Mouse (Mus musculus) embryonic facial prominence, embryonic 10.5 days (tissue): ENCODE results near the gene Pltp. TPM values are rescaled to one million over a fixed set of nuclear protein-coding genes. Genes with fewer than 3 reads are reported as not detected.

Source experiments
- DNase-seq: peaks from one replicate; pipeline ENCODE4 v3.0.0-alpha.2; 2017; ENCODE audit warnings: low spot score
- H3K27ac ChIP-seq: fragments of 300-500 bp; sonication (generic); replicated peaks from 2 replicates; pipeline ENCODE4 v1.5.1; 2016; ENCODE audit warnings: mild to moderate bottlenecking
- H3K27me3 ChIP-seq: fragments of 300-500 bp; sonication (generic); replicated peaks from 2 replicates; pipeline ENCODE4 v1.6.1; 2016; ENCODE audit warnings: low read depth, mild to moderate bottlenecking; ENCODE audit not compliant: poor library complexity, severe bottlenecking
- H3K36me3 ChIP-seq: fragments of 300-500 bp; sonication (generic); replicated peaks from 2 replicates; pipeline ENCODE4 v1.6.1; 2016; ENCODE audit warnings: mild to moderate bottlenecking, moderate library complexity
- H3K4me1 ChIP-seq: fragments of 300-500 bp; sonication (generic); 2 replicates; pipeline ENCODE4 v1.6.1; 2016
- H3K4me3 ChIP-seq: fragments of 300-500 bp; sonication (generic); 2 replicates; pipeline ENCODE4 v1.5.1; 2016; ENCODE audit warnings: mild to moderate bottlenecking, moderate library complexity
- H3K9me3 ChIP-seq: fragments of 300-500 bp; sonication (generic); 2 replicates; pipeline ENCODE4 v1.6.1; 2016; ENCODE audit warnings: mild to moderate bottlenecking
- WGBS: fragments of 180-500 bp; shearing (Covaris S2); methylation state at CpG from one replicate; pipeline ENCODE4 v1.1.7; 2016; 5-methylcytosine and 5-hydroxymethylcytosine counted together
- polyA plus RNA-seq: library from polyadenylated mRNA; unstranded; fragments of >200 nt; fragmentation: Nextera tagmentation; extraction: Ambion mirVana; gene quantifications from 2 replicates; pipeline ENCODE4 v1.2.1, GENCODE M21; 2016

Gene Pltp
- polyA plus RNA-seq, 1 experiment from 2014 or later: 36.7 TPM

- Histone ChIP-seq H3K36me3 (peaks cover 39% of the 10 kb centered on the region), H3K4me3 (no peak overlapping the region; the same call in 1 of the 2 replicates), H3K27me3 (no peaks in the 10 kb centered on the region), H3K4me1 (peaks cover 28% of the 10 kb centered on the region), H3K27ac (no peak overlapping the region), H3K9me3 (no peaks in the 10 kb centered on the region)
- 90% methylated on average over 10 of the region's 10 CpGs for WGBS
- no peak for DNase-seq
These were observed 26.5 kb downstream of the Pltp start for GRCm38 (mm10) chr2:164831029-164831428.

- H3K36me3 ChIP-seq: peaks cover 50% of the 10 kb centered on the region
- no peak for DNase-seq
- H3K4me1 ChIP-seq: peaks cover 17% of the 10 kb centered on the region
- H3K9me3 ChIP-seq: no peaks in the 10 kb centered on the region
- H3K27ac ChIP-seq: no peak overlapping the region
- no peaks in the 10 kb centered on the region for H3K27me3 ChIP-seq
- WGBS: 95% methylated on average over 1 of the region's 1 CpGs
- no peak overlapping the region for H3K4me3 ChIP-seq
These were observed 28.4 kb downstream of the Pltp start for GRCm38 (mm10) chr2:164829090-164829489.

GRCm38 (mm10) chr2:164828437-164828836, 29.1 kb downstream of the Pltp start, which contains the start of gene Spata25:
Spata25 (minus strand) TSS chr2:164828537.
- no peaks in the 10 kb centered on the region for H3K27me3 ChIP-seq
- peaks cover 18% of the 10 kb centered on the region for H3K4me1 ChIP-seq
- no peak within 1 kb of the TSS for H3K27ac ChIP-seq
- no peaks in the 10 kb centered on the region for H3K9me3 ChIP-seq
- DNase-seq: no peak
- peaks cover 50% of the 10 kb centered on the region for H3K36me3 ChIP-seq
- H3K4me3 ChIP-seq: no peak within 1 kb of the TSS
- 87% methylated on average over 6 of the region's 6 CpGs for WGBS

GRCm38 (mm10) chr2:164827146-164827850, 30.2 kb downstream of the Pltp start:
- Histone ChIP-seq H3K9me3 (no peaks in the 10 kb centered on the region), H3K4me3 (no peak overlapping the region)
- WGBS: 91% methylated on average over 16 of the region's 16 CpGs

GRCm38 (mm10) chr2:164825521-164825920, 32.0 kb downstream of the Pltp start:
- H3K9me3 ChIP-seq: no peaks in the 10 kb centered on the region
- H3K4me1 ChIP-seq: peaks cover 15% of the 10 kb centered on the region
- H3K4me3 ChIP-seq: no peak overlapping the region
- no peak for DNase-seq
- H3K27me3 ChIP-seq: no peaks in the 10 kb centered on the region
- H3K27ac ChIP-seq: no peak overlapping the region
- peaks cover 62% of the 10 kb centered on the region for H3K36me3 ChIP-seq
- 93% methylated on average over 17 of the region's 17 CpGs for WGBS

More at GRCm38 (mm10) chr2:164827146-164827850, 30.2 kb downstream of the Pltp start:
- Histone ChIP-seq H3K36me3 (peaks cover 50% of the 10 kb centered on the region), H3K4me1 (peaks cover 13% of the 10 kb centered on the region), H3K27ac (no peak overlapping the region), H3K27me3 (no peaks in the 10 kb centered on the region)
- no peak for DNase-seq

- WGBS: 93% methylated on average over 4 of the region's 4 CpGs
- no peaks in the 10 kb centered on the region for H3K9me3 ChIP-seq
- H3K27ac ChIP-seq: no peak overlapping the region
- H3K4me1 ChIP-seq: peaks cover 15% of the 10 kb centered on the region
- H3K4me3 ChIP-seq: peak overlapping the region; percentile 85; the same call in 1 of the 2 replicates
- H3K36me3 ChIP-seq: peaks cover 68% of the 10 kb centered on the region
- no peaks in the 10 kb centered on the region for H3K27me3 ChIP-seq
- DNase-seq: no peak
These were observed 33.5 kb downstream of the Pltp start for GRCm38 (mm10) chr2:164823969-164824368.

- DNase-seq: peak; percentile 61
- peaks cover 15% of the 10 kb centered on the region for H3K4me1 ChIP-seq
- H3K4me3 ChIP-seq: peak overlapping the region; percentile 85
- H3K27ac ChIP-seq: peak overlapping the region; percentile 88
- no peaks in the 10 kb centered on the region for H3K27me3 ChIP-seq
- H3K36me3 ChIP-seq: peaks cover 61% of the 10 kb centered on the region
- WGBS: 3% methylated on average over 10 of the region's 10 CpGs
- no peaks in the 10 kb centered on the region for H3K9me3 ChIP-seq
These were observed 34.3 kb downstream of the Pltp start for GRCm38 (mm10) chr2:164823181-164823585.

- WGBS: 2% methylated on average over 32 of the region's 32 CpGs
- Histone ChIP-seq H3K9me3 (no peaks in the 10 kb centered on the region), H3K4me1 (peaks cover 18% of the 10 kb centered on the region), H3K36me3 (peaks cover 57% of the 10 kb centered on the region), H3K4me3 (peak within 1 kb of the TSS; percentile 85), H3K27me3 (no peaks in the 10 kb centered on the region), H3K27ac (peak within 1 kb of the TSS; percentile 88)
- DNase-seq: peak; percentile 99
These were observed 34.8 kb downstream of the Pltp start, which contains the start of gene Zswim1 for GRCm38 (mm10) chr2:164822636-164823165. Zswim1 (plus strand) TSS chr2:164822686.

- no peaks in the 10 kb centered on the region for H3K27me3 ChIP-seq
- H3K4me1 ChIP-seq: peaks cover 27% of the 10 kb centered on the region
- WGBS: 84% methylated on average over 6 of the region's 6 CpGs
- no peak overlapping the region for H3K27ac ChIP-seq
- no peaks in the 10 kb centered on the region for H3K9me3 ChIP-seq
- no peak for DNase-seq
- H3K4me3 ChIP-seq: no peak overlapping the region
- H3K36me3 ChIP-seq: peaks cover 40% of the 10 kb centered on the region
These were observed 36.5 kb downstream of the Pltp start for GRCm38 (mm10) chr2:164821060-164821459.

- H3K4me3 ChIP-seq: no peak overlapping the region
- H3K9me3 ChIP-seq: no peaks in the 10 kb centered on the region
- H3K36me3 ChIP-seq: peaks cover 26% of the 10 kb centered on the region
- peak; percentile 45 for DNase-seq
- H3K27ac ChIP-seq: no peak overlapping the region
- H3K27me3 ChIP-seq: no peaks in the 10 kb centered on the region
- H3K4me1 ChIP-seq: peaks cover 19% of the 10 kb centered on the region
- 59% methylated on average over 5 of the region's 5 CpGs for WGBS
These were observed 39.8 kb downstream of the Pltp start for GRCm38 (mm10) chr2:164817703-164818102.

GRCm38 (mm10) chr2:164817206-164817605, 40.3 kb downstream of the Pltp start:
- H3K36me3 ChIP-seq: peaks cover 26% of the 10 kb centered on the region
- no peaks in the 10 kb centered on the region for H3K27me3 ChIP-seq
- no peaks in the 10 kb centered on the region for H3K9me3 ChIP-seq
- DNase-seq: no peak
- no peak overlapping the region for H3K4me3 ChIP-seq
- peaks cover 14% of the 10 kb centered on the region for H3K4me1 ChIP-seq
- WGBS: 88% methylated on average over 6 of the region's 6 CpGs
- no peak overlapping the region for H3K27ac ChIP-seq

- 90% methylated on average over 8 of the region's 8 CpGs for WGBS
- Histone ChIP-seq H3K27ac (no peak overlapping the region), H3K27me3 (no peaks in the 10 kb centered on the region), H3K36me3 (peaks cover 16% of the 10 kb centered on the region), H3K9me3 (no peaks in the 10 kb centered on the region), H3K4me3 (no peak overlapping the region), H3K4me1 (peaks cover 12% of the 10 kb centered on the region)
- no peak for DNase-seq
These were observed 41.7 kb downstream of the Pltp start for GRCm38 (mm10) chr2:164815821-164816220.

GRCm38 (mm10) chr2:164815348-164815747, 42.2 kb downstream of the Pltp start:
- Histone ChIP-seq H3K4me1 (peaks cover 12% of the 10 kb centered on the region), H3K4me3 (no peak overlapping the region), H3K36me3 (peaks cover 12% of the 10 kb centered on the region), H3K27me3 (no peaks in the 10 kb centered on the region), H3K9me3 (no peaks in the 10 kb centered on the region), H3K27ac (no peak overlapping the region)
- no peak for DNase-seq
- 87% methylated on average over 5 of the region's 5 CpGs for WGBS
